8 mouse cellular contexts compared by ENCODE assay signal in genomic region chr5:121593451-121594401, GRCm38 (mm10). TPM values are rescaled to one million over a fixed set of nuclear protein-coding genes. Genes with fewer than 3 reads are reported as not detected.
DNase-seq lines count a peak whose midpoint lies in the region; ATAC-seq and TF ChIP-seq lines count a peak whose summit lies in the region.

Gene Aldh2 (minus strand): TSS chr5:121593824.

- 0 out of 2 replicates have a peak, but pooled peaks cover 2% of the 10 kb centered on the region for H3K4me1 ChIP-seq in cortical plate, adult 2 months (ENCODE audit: control insufficient read depth, insufficient read depth, low read length)

- peak within 1 kb of the TSS; percentile 41 for H3K27ac ChIP-seq in cortical plate, adult 2 months (ENCODE audit: insufficient read depth, low read length)

- no peak for TF ChIP-seq CTCF in cortical plate, adult 2 months (IDR thresholded peaks at IDR 0.05; ENCODE audit: extremely low read depth, insufficient read depth, low read length)

- peak; percentile 85 for DNase-seq in gastrocnemius, postnatal 10 days
- peak; percentile 83 for DNase-seq in induced T-regulatory cell, adult 2 months (ENCODE audit: low read depth)
- DNase-seq in left cerebral cortex, adult 9 months (ENCODE audit: low spot score in 2 of 2): peak; percentile 32 to 71
- DNase-seq in right cerebral cortex, postnatal 14 days: peak; percentile 74
- peak; percentile 68 to 88 for DNase-seq in urinary bladder, postnatal 36 days (ENCODE audit: low spot score in 2 of 2)

- peak within 1 kb of the TSS; percentile 55 for H3K4me3 ChIP-seq in cortical plate, adult 2 months (ENCODE audit: insufficient read depth, low read length)

- peak; percentile 83; the same call in 1 of the 2 replicates for TF ChIP-seq POLR2A in cortical plate, adult 2 months (IDR thresholded peaks at IDR 0.05; ENCODE audit: extremely low read depth, insufficient read depth, low read length)

- ATAC-seq in activated CD4-positive, CD25-positive, alpha-beta regulatory T cell, adult 4 months: peak; percentile 81
- peak; percentile 84 for ATAC-seq in megakaryocyte progenitor cell, adult 5-6 weeks (replicated peaks; ENCODE audit: poor library complexity)

RNA-seq across cellular contexts. Expression of gene Aldh2, which starts in this region (rescaled TPM):
- polyA plus RNA-seq in activated CD4-positive, CD25-positive, alpha-beta regulatory T cell, adult 4 months (2017; shearing (Covaris generic)): 10 to 100 TPM in 1 of 2 experiments, 1 to 10 TPM in 1; 7.1 to 11.2 TPM
- 198 TPM in 2 replicates for polyA plus RNA-seq in cortical plate, adult 2 months (2012; rRNA removed)
- total RNA-seq in gastrocnemius, postnatal 10 days (2021): 100 to 1,000 TPM; 117 to 123 TPM
- 96.3 and 108 TPM in 2 replicates for total RNA-seq in megakaryocyte progenitor cell, adult 5-6 weeks (2015)
- total RNA-seq in megakaryocyte progenitor cell, adult 5-6 weeks (2017): 388 and 445 TPM in 2 replicates

Comparison
In these comparisons a context has a peak if more than half of its experiments do, and no peak if none do; other contexts are left out.
1. Peak in every context shown above with its lines: DNase-seq, ATAC-seq, H3K4me3 ChIP-seq and H3K27ac ChIP-seq.
2. RNA of gene Aldh2 (polyA plus RNA-seq): 198 TPM in cortical plate, adult 2 months; 7.1 to 11.2 TPM in activated CD4-positive, CD25-positive, alpha-beta regulatory T cell, adult 4 months; every median in the first group is over 10 times any median in the second.